Mouse (Mus musculus): ENCODE measurements around the gene Hmgn5.

Hmgn5 gene

GRCm38 (mm10) chrX:109013283-109013682 lies at the start of gene Hmgn5:
Hmgn5 (minus strand) TSS chrX:109013404.
- no peak for TF ChIP-seq GATA4 (IDR thresholded peaks at IDR 0.05; ENCODE audit: insufficient replicate concordance, low read length)

GRCm38 (mm10) chrX:109047773-109048172 lies 34.6 kb upstream of the Hmgn5 start:
- TF ChIP-seq GATA4 (IDR thresholded peaks at IDR 0.05; ENCODE audit: insufficient replicate concordance, low read length), result no peak

GRCm38 (mm10) chrX:109026224-109026623 lies 13.0 kb upstream of the Hmgn5 start:
- TF ChIP-seq GATA4 (IDR thresholded peaks at IDR 0.05; ENCODE audit: insufficient replicate concordance, low read length), result no peak

- TF ChIP-seq GATA4 (IDR thresholded peaks at IDR 0.05; ENCODE audit: insufficient replicate concordance, low read length), result no peak
These were observed 7.7 kb upstream of the Hmgn5 start for GRCm38 (mm10) chrX:109020858-109021257.

GRCm38 (mm10) chrX:109014166-109014565 lies 962 bp upstream of the Hmgn5 start:
- TF ChIP-seq GATA4 (IDR thresholded peaks at IDR 0.05; ENCODE audit: insufficient replicate concordance, low read length), result no peak

- TF ChIP-seq GATA4 (IDR thresholded peaks at IDR 0.05; ENCODE audit: insufficient replicate concordance, low read length), result no peak
These were observed 482 bp upstream of the Hmgn5 start for GRCm38 (mm10) chrX:109013686-109014085.

- no peak for TF ChIP-seq GATA4 (IDR thresholded peaks at IDR 0.05; ENCODE audit: insufficient replicate concordance, low read length)
These were observed 703 bp downstream of the Hmgn5 start for GRCm38 (mm10) chrX:109012371-109013031.

GRCm38 (mm10) chrX:109011611-109012185 lies 1.5 kb downstream of the Hmgn5 start:
- TF ChIP-seq GATA4 (IDR thresholded peaks at IDR 0.05; ENCODE audit: insufficient replicate concordance, low read length), result no peak

GRCm38 (mm10) chrX:109001277-109001676 lies 11.9 kb downstream of the Hmgn5 start:
- no peak for TF ChIP-seq GATA4 (IDR thresholded peaks at IDR 0.05; ENCODE audit: insufficient replicate concordance, low read length)
